Mouse (Mus musculus): Measurements from ENCODE around the gene Ranbp1. TPM values are rescaled to one million over a fixed set of nuclear protein-coding genes. Genes with fewer than 3 reads are reported as not detected.

The Ranbp1 gene
- polyA plus RNA-seq, 1 experiment, result 86.6 TPM

DNA sequence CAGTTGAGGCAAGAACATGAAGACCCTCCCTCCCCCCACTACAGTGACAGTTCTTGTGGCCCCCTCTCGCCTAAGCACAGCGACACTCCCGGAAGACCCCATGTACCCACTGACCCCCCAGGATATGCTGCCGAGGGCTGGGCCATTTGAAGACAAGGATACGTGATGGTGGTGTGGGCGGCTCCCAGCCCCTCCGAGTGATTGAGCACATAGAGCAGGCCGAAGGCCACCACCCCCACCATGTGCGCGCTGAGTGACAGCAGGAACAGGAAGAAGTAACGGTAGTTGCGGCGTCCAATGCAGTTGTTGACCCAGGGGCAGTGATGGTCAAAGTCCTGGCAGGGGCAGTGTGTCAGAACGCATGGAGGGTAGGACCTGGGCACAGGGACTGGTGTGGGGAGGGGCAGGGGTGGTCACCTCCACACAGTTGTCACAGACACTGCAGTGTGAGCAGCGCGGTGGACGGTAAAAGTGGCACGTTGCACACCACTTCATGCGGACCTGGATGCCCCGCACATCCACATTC, 20.6 kb downstream of the Ranbp1 start:
- H3K4me3 ChIP-seq (replicated peaks), result no peak overlapping the region
- peaks cover under 1% of the 10 kb centered on the region; the same call in 1 of the 2 replicates for H3K27me3 ChIP-seq (ENCODE audit: control insufficient read depth)
- no peaks in the 10 kb centered on the region for H3K9me3 ChIP-seq (ENCODE audit: control insufficient read depth, low read length)
- TF ChIP-seq TAL1 (IDR thresholded peaks at IDR 0.05; ENCODE audit: low read length), result 0 out of 3 replicates have a peak, but pooled peaks have one; percentile 2
- no peak for TF ChIP-seq GATA1 (IDR thresholded peaks at IDR 0.05; ENCODE audit: low read length)
- H3K4me1 ChIP-seq (ENCODE audit: control insufficient read depth), result peaks cover 2% of the 10 kb centered on the region
- peaks cover 20% of the 10 kb centered on the region; the same call in 1 of the 2 replicates for H3K36me3 ChIP-seq (ENCODE audit: control insufficient read depth)

DNA sequence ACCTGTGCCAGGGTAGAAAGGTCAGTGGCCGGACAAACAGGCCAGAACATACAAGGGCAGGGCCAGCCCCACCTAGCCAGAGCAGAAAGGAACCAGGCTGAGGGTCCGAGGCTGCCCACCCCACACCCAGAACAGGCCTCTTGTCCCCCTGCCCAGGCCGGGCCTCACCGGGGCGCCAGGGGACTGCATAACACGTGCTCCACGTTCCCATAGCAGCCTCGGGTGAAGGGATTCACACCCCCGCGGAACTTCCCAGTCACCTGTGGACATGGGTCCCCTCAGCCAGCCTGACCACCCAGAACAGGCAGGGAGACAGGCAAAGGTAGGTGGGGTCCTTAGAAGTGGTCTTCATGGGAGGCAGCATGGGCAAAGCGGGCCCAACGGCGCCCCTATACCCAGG, 21.3 kb downstream of the Ranbp1 start:
- Histone ChIP-seq H3K4me1 (ENCODE audit: control insufficient read depth) (peaks cover 2% of the 10 kb centered on the region), H3K27me3 (ENCODE audit: control insufficient read depth) (no peaks in the 10 kb centered on the region), H3K4me3 (replicated peaks) (no peak overlapping the region), H3K36me3 (ENCODE audit: control insufficient read depth) (peaks cover 24% of the 10 kb centered on the region), H3K9me3 (ENCODE audit: control insufficient read depth, low read length) (no peaks in the 10 kb centered on the region)
- TF ChIP-seq TAL1 (IDR thresholded peaks at IDR 0.05; ENCODE audit: low read length) (no peak), GATA1 (IDR thresholded peaks at IDR 0.05; ENCODE audit: low read length) (no peak)

DNA sequence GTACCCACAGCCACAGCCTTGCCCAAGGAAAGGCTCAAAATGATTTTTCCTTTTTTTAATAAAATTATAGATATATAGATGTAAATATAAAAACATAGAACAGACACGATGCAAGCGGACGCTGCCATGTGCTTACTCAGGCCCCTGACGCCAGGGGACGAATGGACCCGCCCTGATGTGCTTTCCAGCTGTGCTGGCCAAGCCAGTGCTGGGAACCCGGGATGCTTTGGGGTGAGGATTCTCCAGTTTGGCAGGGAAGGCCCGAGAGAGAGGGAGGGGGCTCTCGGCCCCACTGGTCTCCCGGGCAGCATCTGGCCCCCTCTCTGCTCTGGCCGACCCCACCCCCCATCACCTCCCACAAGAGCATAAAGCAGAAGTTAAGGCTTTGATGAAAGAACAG, 26.3 kb downstream of the Ranbp1 start:
- TF ChIP-seq TAL1 (IDR thresholded peaks at IDR 0.05; ENCODE audit: low read length), result no peak
- TF ChIP-seq GATA1 (IDR thresholded peaks at IDR 0.05; ENCODE audit: low read length), result no peak
- Histone ChIP-seq H3K4me1 (ENCODE audit: control insufficient read depth) (no peaks in the 10 kb centered on the region), H3K36me3 (ENCODE audit: control insufficient read depth) (peaks cover 19% of the 10 kb centered on the region), H3K9me3 (ENCODE audit: control insufficient read depth, low read length) (no peaks in the 10 kb centered on the region), H3K4me3 (replicated peaks) (no peak overlapping the region), H3K27me3 (ENCODE audit: control insufficient read depth) (no peaks in the 10 kb centered on the region)

DNA sequence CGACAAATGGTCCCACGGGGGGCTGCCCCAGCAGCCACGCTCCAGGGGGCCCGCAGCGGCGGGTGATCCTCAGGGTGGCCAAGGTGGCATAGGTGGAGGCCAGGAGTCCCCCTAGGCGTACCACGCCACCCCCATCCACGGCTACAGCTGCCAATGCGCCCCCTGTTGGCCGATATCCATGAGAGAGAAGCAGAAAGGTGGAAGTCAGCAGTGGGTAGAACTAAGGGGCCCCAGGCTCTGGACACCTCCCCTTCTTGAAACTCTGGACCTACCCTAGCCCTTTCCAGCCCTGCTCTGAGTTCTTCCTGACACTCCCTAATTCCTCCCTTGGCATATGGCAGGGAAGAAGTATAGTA, 27.0 kb downstream of the Ranbp1 start:
- H3K27me3 ChIP-seq (ENCODE audit: control insufficient read depth), result no peaks in the 10 kb centered on the region
- no peak overlapping the region for H3K4me3 ChIP-seq (replicated peaks)
- H3K36me3 ChIP-seq (ENCODE audit: control insufficient read depth), result peaks cover 18% of the 10 kb centered on the region
- no peak for TF ChIP-seq TAL1 (IDR thresholded peaks at IDR 0.05; ENCODE audit: low read length)
- no peak for TF ChIP-seq GATA1 (IDR thresholded peaks at IDR 0.05; ENCODE audit: low read length)
- no peaks in the 10 kb centered on the region for H3K9me3 ChIP-seq (ENCODE audit: control insufficient read depth, low read length)
- no peaks in the 10 kb centered on the region for H3K4me1 ChIP-seq (ENCODE audit: control insufficient read depth)

GRCm38 (mm10) chr16:18220856-18221542, 27.5 kb downstream of the Ranbp1 start:
- Histone ChIP-seq H3K4me3 (replicated peaks) (no peak overlapping the region), H3K36me3 (ENCODE audit: control insufficient read depth) (peaks cover 16% of the 10 kb centered on the region), H3K27me3 (ENCODE audit: control insufficient read depth) (no peaks in the 10 kb centered on the region), H3K4me1 (ENCODE audit: control insufficient read depth) (no peaks in the 10 kb centered on the region), H3K9me3 (ENCODE audit: control insufficient read depth, low read length) (no peaks in the 10 kb centered on the region)
- no peak for TF ChIP-seq GATA1 (IDR thresholded peaks at IDR 0.05; ENCODE audit: low read length)
- no peak for TF ChIP-seq TAL1 (IDR thresholded peaks at IDR 0.05; ENCODE audit: low read length)

GRCm38 (mm10) chr16:18220001-18220400, 28.5 kb downstream of the Ranbp1 start:
- TF ChIP-seq GATA1 (IDR thresholded peaks at IDR 0.05; ENCODE audit: low read length) (no peak), TAL1 (IDR thresholded peaks at IDR 0.05; ENCODE audit: low read length) (no peak)
- H3K36me3 ChIP-seq (ENCODE audit: control insufficient read depth), result peaks cover 13% of the 10 kb centered on the region
- no peaks in the 10 kb centered on the region; the same call in 1 of the 2 replicates for H3K27me3 ChIP-seq (ENCODE audit: control insufficient read depth)
- no peaks in the 10 kb centered on the region for H3K4me1 ChIP-seq (ENCODE audit: control insufficient read depth)
- H3K9me3 ChIP-seq (ENCODE audit: control insufficient read depth, low read length), result no peaks in the 10 kb centered on the region
- no peak overlapping the region for H3K4me3 ChIP-seq (replicated peaks)

GRCm38 (mm10) chr16:18218580-18218996, 29.9 kb downstream of the Ranbp1 start:
- TF ChIP-seq TAL1 (IDR thresholded peaks at IDR 0.05; ENCODE audit: low read length) (no peak), GATA1 (IDR thresholded peaks at IDR 0.05; ENCODE audit: low read length) (no peak)
- Histone ChIP-seq H3K9me3 (ENCODE audit: control insufficient read depth, low read length) (no peaks in the 10 kb centered on the region), H3K4me3 (replicated peaks) (no peak overlapping the region), H3K4me1 (ENCODE audit: control insufficient read depth) (no peaks in the 10 kb centered on the region), H3K27me3 (ENCODE audit: control insufficient read depth) (no peaks in the 10 kb centered on the region; the same call in 1 of the 2 replicates), H3K36me3 (ENCODE audit: control insufficient read depth) (peaks cover 4% of the 10 kb centered on the region)

GRCm38 (mm10) chr16:18217579-18217978, 31.0 kb downstream of the Ranbp1 start, which contains the start of gene Ccdc188:
Gene Ccdc188 (plus strand): TSS chr16:18217879.
- H3K4me3 ChIP-seq (replicated peaks), result no peak within 1 kb of the TSS
- no peaks in the 10 kb centered on the region for H3K9me3 ChIP-seq (ENCODE audit: control insufficient read depth, low read length)
- no peaks in the 10 kb centered on the region; the same call in 1 of the 2 replicates for H3K27me3 ChIP-seq (ENCODE audit: control insufficient read depth)
- TF ChIP-seq TAL1 (IDR thresholded peaks at IDR 0.05; ENCODE audit: low read length), result no peak
- TF ChIP-seq GATA1 (IDR thresholded peaks at IDR 0.05; ENCODE audit: low read length), result no peak
- peaks cover under 1% of the 10 kb centered on the region; the same call in 1 of the 2 replicates for H3K36me3 ChIP-seq (ENCODE audit: control insufficient read depth)
- H3K4me1 ChIP-seq (ENCODE audit: control insufficient read depth), result no peaks in the 10 kb centered on the region

DNA sequence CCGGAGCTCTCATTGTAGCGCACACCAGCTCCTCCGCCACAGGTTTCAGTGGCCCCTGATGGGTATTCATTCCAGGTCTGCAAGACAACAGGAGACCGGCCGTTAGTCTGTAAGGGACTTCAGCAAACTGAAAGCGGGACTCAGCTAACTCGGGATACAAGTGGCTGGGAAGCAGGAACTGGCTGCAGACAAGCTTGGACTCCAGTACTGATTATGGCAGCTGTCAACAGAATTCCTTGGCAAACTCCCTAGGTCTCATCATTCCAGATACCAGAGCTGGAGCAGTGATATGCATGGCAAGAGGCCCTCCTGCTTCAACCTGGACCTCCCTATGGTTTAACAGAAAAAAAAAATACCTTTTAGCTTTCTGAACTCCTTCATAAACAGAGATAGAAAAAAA, 33.7 kb downstream of the Ranbp1 start:
- Histone ChIP-seq H3K27me3 (ENCODE audit: control insufficient read depth) (no peaks in the 10 kb centered on the region; the same call in 1 of the 2 replicates), H3K4me1 (ENCODE audit: control insufficient read depth) (peaks cover 5% of the 10 kb centered on the region), H3K4me3 (replicated peaks) (no peak overlapping the region), H3K36me3 (ENCODE audit: control insufficient read depth) (no peaks in the 10 kb centered on the region), H3K9me3 (ENCODE audit: control insufficient read depth, low read length) (no peaks in the 10 kb centered on the region)
- TF ChIP-seq GATA1 (IDR thresholded peaks at IDR 0.05; ENCODE audit: low read length), result no peak
- no peak for TF ChIP-seq TAL1 (IDR thresholded peaks at IDR 0.05; ENCODE audit: low read length)
